Mouse (Mus musculus) MEL (cell line): ENCODE measurements around the gene Tbl1x. TPM values are rescaled to one million over a fixed set of nuclear protein-coding genes. Genes with fewer than 3 reads are reported as not detected.

ENCODE experiments used
- DNase-seq: peaks from one replicate; pipeline ENCODE4 v3.0.0; 2011; ENCODE audit warnings: low read depth, low spot score
- H3K27ac ChIP-seq: 2 replicates; pipeline ENCODE4 v1.5.1; 2012; ENCODE audit warnings: low read depth, mild to moderate bottlenecking, control low read depth, low read length, moderate library complexity; ENCODE audit not compliant: control insufficient read depth
- H3K27me3 ChIP-seq, 2 experiments: fragments of 150-350 bp in 1 of 2; sonication (generic) in 1 of 2; 2 replicates each; pipeline ENCODE4 v1.6.1; 2012; ENCODE audit warnings: low read length in 2 of 2, mild to moderate bottlenecking in 2 of 2, improper control_type of control experiment in 1 of 2, moderate library complexity in 1 of 2; ENCODE audit not compliant: insufficient read depth in 2 of 2, control insufficient read depth in 1 of 2
- H3K36me3 ChIP-seq, 2 experiments: 2 replicates each; pipeline ENCODE4 v1.6.1; 2012 to 2014; ENCODE audit warnings: low read length in 2 of 2, improper control_type of control experiment in 1 of 2, inconsistent platforms in 1 of 2, mild to moderate bottlenecking in 1 of 2; ENCODE audit not compliant: insufficient read depth in 2 of 2, control insufficient read depth in 1 of 2
- H3K4me1 ChIP-seq, 2 experiments: fragments of 150-350 bp in 1 of 2; sonication (generic) in 1 of 2; 2 replicates each; pipeline ENCODE4 v1.6.1; 2012; ENCODE audit warnings: low read length in 2 of 2, improper control_type of control experiment in 1 of 2, mild to moderate bottlenecking in 1 of 2; ENCODE audit not compliant: insufficient read depth in 2 of 2, control insufficient read depth in 1 of 2
- H3K4me3 ChIP-seq, 2 experiments: fragments of 150-350 bp in 1 of 2; sonication (generic) in 1 of 2; 2 replicates each; pipeline ENCODE4 v1.5.1; 2012; ENCODE audit warnings: low read depth in 2 of 2, low read length in 2 of 2, mild to moderate bottlenecking in 2 of 2, moderate library complexity in 2 of 2, control low read depth in 1 of 2, improper control_type of control experiment in 1 of 2; ENCODE audit not compliant: control insufficient read depth in 1 of 2, insufficient read depth in 1 of 2
- H3K79me2 ChIP-seq: 2 replicates; pipeline ENCODE4 v1.6.1; 2012; ENCODE audit warnings: mild to moderate bottlenecking, low read length, moderate library complexity; ENCODE audit not compliant: control insufficient read depth, poor library complexity, insufficient read depth
- H3K9ac ChIP-seq: 2 replicates; pipeline ENCODE4 v1.6.1; 2012; ENCODE audit warnings: low read depth, mild to moderate bottlenecking, control low read depth, low read length, moderate library complexity; ENCODE audit not compliant: control insufficient read depth, poor library complexity, severe bottlenecking
- H3K9me3 ChIP-seq: fragments of 150-350 bp; sonication (generic); replicated peaks from 2 replicates; pipeline ENCODE4 v1.6.1; 2012; ENCODE audit warnings: mild to moderate bottlenecking, low read length, improper control_type of control experiment, moderate library complexity; ENCODE audit not compliant: insufficient read depth
- BHLHE40 ChIP-seq: IDR thresholded peaks from 2 replicates; pipeline ENCODE4 v1.6.1; 2012; ENCODE audit warnings: low read depth, mild to moderate bottlenecking, inconsistent platforms, low read length, improper control_type of control experiment, borderline replicate concordance
- CHD1 ChIP-seq: IDR thresholded peaks from 2 replicates; pipeline ENCODE4 v1.6.1; 2012; ENCODE audit warnings: low read depth, mild to moderate bottlenecking, inconsistent platforms, low read length, improper control_type of control experiment
- CHD2 ChIP-seq: IDR thresholded peaks from 2 replicates; pipeline ENCODE4 v1.6.1; 2011; ENCODE audit warnings: low read length, improper control_type of control experiment
- CTCF ChIP-seq, 3 experiments: IDR thresholded peaks in 2 of 3; conservative IDR thresholded peaks in 1 of 3; 2 replicates each; pipeline ENCODE4 v1.5.1; 2011 to 2012; ENCODE audit warnings: low read length in 3 of 3, low read depth in 2 of 3, mild to moderate bottlenecking in 2 of 3, improper control_type of control experiment in 1 of 3, inconsistent platforms in 1 of 3, mixed read lengths in 1 of 3, moderate library complexity in 1 of 3; ENCODE audit not compliant: control insufficient read depth in 1 of 3, insufficient read depth in 1 of 3, poor library complexity in 1 of 3, severe bottlenecking in 1 of 3
- E2F4 ChIP-seq: IDR thresholded peaks from 2 replicates; pipeline ENCODE4 v1.6.1; 2011; ENCODE audit warnings: low read depth, low read length, improper control_type of control experiment, borderline replicate concordance
- ELF1 ChIP-seq: IDR thresholded peaks from 2 replicates; pipeline ENCODE4 v1.6.1; 2014; ENCODE audit warnings: low read depth, mild to moderate bottlenecking, inconsistent platforms, low read length, improper control_type of control experiment, moderate library complexity
- ETS1 ChIP-seq: IDR thresholded peaks from 2 replicates; pipeline ENCODE4 v1.6.1; 2012; ENCODE audit warnings: low read depth, mild to moderate bottlenecking, inconsistent platforms, low read length, improper control_type of control experiment, moderate library complexity
- GATA1 ChIP-seq: IDR thresholded peaks from 2 replicates; pipeline ENCODE4 v1.6.1; 2011; ENCODE audit warnings: low read depth, low read length, improper control_type of control experiment
- KAT2A ChIP-seq: conservative IDR thresholded peaks from 2 replicates; pipeline ENCODE4 v1.6.1; 2012; ENCODE audit warnings: low read depth, low read length, improper control_type of control experiment, inconsistent platforms
- MAX ChIP-seq: IDR thresholded peaks from 2 replicates; pipeline ENCODE4 v1.6.1; 2011; ENCODE audit warnings: low read length, improper control_type of control experiment
- MXI1 ChIP-seq: IDR thresholded peaks from 2 replicates; pipeline ENCODE4 v1.6.1; 2011; ENCODE audit warnings: mild to moderate bottlenecking, low read depth, low read length, improper control_type of control experiment
- MYB ChIP-seq: IDR thresholded peaks from 2 replicates; pipeline ENCODE4 v1.6.1; 2011; ENCODE audit warnings: mild to moderate bottlenecking, low read depth, low read length, improper control_type of control experiment
- MYC ChIP-seq: IDR thresholded peaks from 2 replicates; pipeline ENCODE4 v1.6.1; 2011; ENCODE audit warnings: low read depth, mild to moderate bottlenecking, low read length, improper control_type of control experiment, moderate library complexity
- NELFE ChIP-seq: IDR thresholded peaks from 2 replicates; pipeline ENCODE4 v1.6.1; 2011; ENCODE audit warnings: low read depth, low read length, improper control_type of control experiment
- POLR2AphosphoS2 ChIP-seq: IDR thresholded peaks from 2 replicates; pipeline ENCODE4 v1.6.1; 2011; ENCODE audit warnings: low read length, improper control_type of control experiment
- POLR2AphosphoS5 ChIP-seq: IDR thresholded peaks from 2 replicates; pipeline ENCODE4 v1.6.1; 2012; ENCODE audit warnings: low read depth, borderline replicate concordance, mild to moderate bottlenecking, inconsistent platforms, low read length, moderate library complexity, mixed read lengths
- RAD21 ChIP-seq: IDR thresholded peaks from 2 replicates; pipeline ENCODE4 v1.6.1; 2011; ENCODE audit warnings: mild to moderate bottlenecking, low read depth, low read length, improper control_type of control experiment
- SMC3 ChIP-seq: IDR thresholded peaks from 2 replicates; pipeline ENCODE4 v1.6.1; 2011; ENCODE audit warnings: low read depth, low read length, improper control_type of control experiment
- TCF12 ChIP-seq: IDR thresholded peaks from 2 replicates; pipeline ENCODE4 v1.6.1; 2014; ENCODE audit warnings: low read depth, mild to moderate bottlenecking, inconsistent platforms, low read length, improper control_type of control experiment, moderate library complexity
- USF1 ChIP-seq: IDR thresholded peaks from 2 replicates; pipeline ENCODE4 v1.6.1; 2014; ENCODE audit warnings: low read depth, mild to moderate bottlenecking, inconsistent platforms, low read length, improper control_type of control experiment, moderate library complexity
- USF2 ChIP-seq, 2 experiments: IDR thresholded peaks; 2 replicates each; pipeline ENCODE4 v1.6.1; 2011 to 2012; ENCODE audit warnings: improper control_type of control experiment in 2 of 2, low read length in 2 of 2, borderline replicate concordance in 1 of 2, inconsistent platforms in 1 of 2, low read depth in 1 of 2, mild to moderate bottlenecking in 1 of 2; ENCODE audit not compliant: insufficient read depth in 1 of 2
- ZC3H11A ChIP-seq: IDR thresholded peaks from 2 replicates; pipeline ENCODE4 v1.6.1; 2012; ENCODE audit warnings: low read depth, mild to moderate bottlenecking, inconsistent platforms, low read length, improper control_type of control experiment
- ZKSCAN1 ChIP-seq: IDR thresholded peaks from 2 replicates; pipeline ENCODE4 v1.6.1; 2012; ENCODE audit warnings: low read depth, mild to moderate bottlenecking, inconsistent platforms, low read length, improper control_type of control experiment, moderate library complexity
- ZMIZ1 ChIP-seq: IDR thresholded peaks from 2 replicates; pipeline ENCODE4 v1.6.1; 2012; ENCODE audit warnings: low read depth, mild to moderate bottlenecking, inconsistent platforms, low read length, improper control_type of control experiment, moderate library complexity
- ZNF384 ChIP-seq: IDR thresholded peaks from 2 replicates; pipeline ENCODE4 v1.6.1; 2012; ENCODE audit warnings: low read depth, mild to moderate bottlenecking, inconsistent platforms, low read length, improper control_type of control experiment
- polyA plus RNA-seq, 2 experiments: library from polyadenylated mRNA; stranded (reverse) in 1 of 2; unstranded in 1 of 2; fragments of >175 nt in 1 of 2; fragments of >200 nt in 1 of 2; gene quantifications; 2 replicates each; pipeline versions ENCODE4 v1.2.1 to v1.2.4; 2012; ENCODE audit warnings: low replicate concordance in 2 of 2, low read depth in 1 of 2; ENCODE audit not compliant: insufficient read length in 2 of 2, insufficient read depth in 1 of 2, missing spikeins in 1 of 2
- total RNA-seq: library from RNA; depleted of rRNA; stranded (reverse); fragments of 300-350 nt; gene quantifications from 2 replicates; pipeline ENCODE4 v1.2.3, GENCODE M21; 2012

Gene Tbl1x
- total and polyA plus RNA-seq, 3 experiments: 17.1 to 42.5 (median 27.6) TPM

DNA sequence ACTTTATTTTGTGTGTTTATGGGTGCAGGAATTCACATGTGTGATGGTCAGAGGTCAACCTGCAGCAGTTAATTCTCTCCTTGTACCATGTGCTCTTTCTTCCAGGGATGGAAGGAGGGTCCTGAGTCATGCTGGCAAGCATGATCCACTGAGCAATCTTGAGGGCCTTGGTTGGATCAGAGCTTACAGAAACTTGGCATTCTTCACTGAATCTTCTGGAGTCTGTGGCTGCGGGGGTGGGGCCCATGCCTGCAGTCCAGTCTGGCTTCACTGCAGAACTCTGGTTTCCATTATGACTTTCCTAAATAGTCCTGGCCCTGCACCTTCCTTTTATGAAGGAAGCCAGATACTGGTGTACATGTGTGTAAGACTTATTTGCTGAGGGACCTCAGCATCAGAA lies 38.1 kb downstream of the Tbl1x start:
- no peak for DNase-seq
- TF ChIP-seq ZC3H11A: no peak
- no peak for TF ChIP-seq RAD21
- TF ChIP-seq ZNF384: no peak
- no peak for TF ChIP-seq MYB
- TF ChIP-seq ETS1: no peak
- TF ChIP-seq CTCF (IDR thresholded peaks at IDR 0.05 in 2 of 3, conservative IDR thresholded peaks at IDR 0.05 in 1 of 3; ENCODE audit: control insufficient read depth in 1 of 3, insufficient read depth in 1 of 3, low read depth in 2 of 3, low read length in 3 of 3, poor library complexity in 1 of 3, severe bottlenecking in 1 of 3): no peak
- TF ChIP-seq MXI1: no peak
- no peak for TF ChIP-seq SMC3
- no peak for TF ChIP-seq POLR2AphosphoS2
- TF ChIP-seq MAX: no peak
- no peak for TF ChIP-seq TCF12
- TF ChIP-seq GATA1: no peak
- no peak for TF ChIP-seq USF1
- TF ChIP-seq NELFE: no peak
- TF ChIP-seq MYC: no peak
- TF ChIP-seq ELF1: no peak
- no peak for TF ChIP-seq KAT2A
- TF ChIP-seq CHD2: no peak
- TF ChIP-seq POLR2AphosphoS5: no peak
- no peak for TF ChIP-seq CHD1
- Histone ChIP-seq H3K27ac (no peak overlapping the region), H3K79me2 (peaks cover 20% of the 10 kb centered on the region), H3K27me3 (no peaks in the 10 kb centered on the region), H3K4me1 (peaks cover 7 to 8% of the 10 kb centered on the region in 2 experiments; a peak in 3 of 4 replicates), H3K4me3 (no peak overlapping the region), H3K9ac (no peak overlapping the region), H3K36me3 (peaks cover 0 to 12% of the 10 kb centered on the region in 2 experiments; a peak in 2 of 4 replicates), H3K9me3 (no peaks in the 10 kb centered on the region)

DNA sequence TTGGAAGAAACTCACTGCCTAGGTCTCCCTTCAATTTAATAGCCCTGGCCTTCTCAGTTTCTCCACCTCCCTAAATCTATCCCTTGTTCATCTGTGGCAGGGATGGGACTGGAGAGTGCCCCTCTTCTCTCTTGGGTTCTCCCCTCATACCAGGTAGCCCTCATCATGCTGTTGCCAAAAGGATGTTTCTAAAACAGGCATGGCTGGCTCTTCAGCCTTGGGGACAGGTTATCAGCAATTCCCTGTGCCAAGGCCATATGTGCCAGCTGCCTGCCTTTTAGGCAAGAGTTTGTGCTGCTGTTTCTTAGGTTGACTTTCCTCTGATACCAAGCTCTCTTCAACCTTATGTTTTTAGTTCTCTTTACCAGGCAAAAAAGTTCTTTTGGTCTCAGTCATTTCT lies 39.6 kb downstream of the Tbl1x start:
- no peaks in the 10 kb centered on the region for H3K9me3 ChIP-seq
- no peak overlapping the region for H3K27ac ChIP-seq
- no peak for TF ChIP-seq ZC3H11A
- TF ChIP-seq RAD21: no peak
- no peak for TF ChIP-seq MAX
- no peak for TF ChIP-seq KAT2A
- TF ChIP-seq ZNF384: no peak
- no peak for TF ChIP-seq USF2 (IDR thresholded peaks at IDR 0.05; ENCODE audit: borderline replicate concordance in 1 of 2, insufficient read depth in 1 of 2, low read depth in 1 of 2, low read length in 2 of 2)
- no peak for TF ChIP-seq MYB
- no peak for TF ChIP-seq BHLHE40
- TF ChIP-seq ETS1: no peak
- TF ChIP-seq E2F4: no peak
- no peak for TF ChIP-seq ZMIZ1
- no peak for TF ChIP-seq CHD1
- TF ChIP-seq MXI1: no peak
- TF ChIP-seq GATA1: no peak
- TF ChIP-seq ZKSCAN1: no peak
- TF ChIP-seq, all 39 proteins: peak for 0
- Histone ChIP-seq H3K4me3 (no peak overlapping the region), H3K27me3 (no peaks in the 10 kb centered on the region), H3K79me2 (peaks cover 19% of the 10 kb centered on the region), H3K4me1 (peaks cover 4 to 5% of the 10 kb centered on the region in 2 experiments; a peak in 2 of 4 replicates), H3K36me3 (peaks cover 0 to 2% of the 10 kb centered on the region in 2 experiments; a peak in 2 of 4 replicates), H3K9ac (no peak overlapping the region)
- DNase-seq: no peak
